Mouse (Mus musculus): ENCODE results near the gene Acoxl.

Acoxl gene

DNA sequence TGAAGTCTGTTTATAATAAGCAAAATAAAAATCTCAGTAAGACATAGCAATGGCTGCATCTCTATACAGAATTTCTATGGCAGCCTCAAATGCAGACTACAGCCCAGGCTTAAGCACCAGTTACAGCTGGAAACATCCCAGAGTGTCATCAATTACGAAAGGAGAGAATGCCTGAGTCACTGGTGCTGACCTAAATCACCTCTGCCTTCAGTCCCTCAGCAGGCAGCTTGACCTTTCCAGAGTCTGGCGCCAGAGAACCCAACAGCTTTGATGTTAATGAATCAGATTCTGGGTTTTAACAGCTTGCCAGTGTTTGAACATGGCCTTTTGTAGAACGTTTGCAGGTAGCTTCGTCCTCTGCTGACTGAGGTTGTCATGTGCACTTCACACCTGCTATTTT is 193.4 kb downstream of the Acoxl start:
- in situ Hi-C loops (cut with MboI) = no loop called here

DNA sequence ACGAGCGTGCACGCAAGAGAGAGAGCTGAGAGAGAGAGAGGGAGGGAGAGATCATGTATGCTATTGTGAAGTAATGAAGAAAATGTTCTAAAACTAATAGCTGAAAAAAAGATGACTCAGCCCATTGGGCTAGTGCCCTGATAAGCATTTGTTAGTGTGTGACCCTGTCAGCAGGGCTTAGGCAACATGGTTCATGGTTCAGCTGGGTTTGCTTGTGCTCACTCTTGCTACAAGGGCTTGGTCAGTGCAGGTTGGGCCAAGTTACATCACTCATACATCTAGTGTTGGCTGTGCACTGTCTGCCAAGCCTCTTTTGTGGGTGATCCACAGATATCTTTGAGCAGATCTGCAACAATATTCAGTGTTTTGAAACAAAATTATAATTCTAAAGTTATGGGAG is 194.8 kb downstream of the Acoxl start:
- in situ Hi-C loops (cut with MboI) = no loop called here

DNA sequence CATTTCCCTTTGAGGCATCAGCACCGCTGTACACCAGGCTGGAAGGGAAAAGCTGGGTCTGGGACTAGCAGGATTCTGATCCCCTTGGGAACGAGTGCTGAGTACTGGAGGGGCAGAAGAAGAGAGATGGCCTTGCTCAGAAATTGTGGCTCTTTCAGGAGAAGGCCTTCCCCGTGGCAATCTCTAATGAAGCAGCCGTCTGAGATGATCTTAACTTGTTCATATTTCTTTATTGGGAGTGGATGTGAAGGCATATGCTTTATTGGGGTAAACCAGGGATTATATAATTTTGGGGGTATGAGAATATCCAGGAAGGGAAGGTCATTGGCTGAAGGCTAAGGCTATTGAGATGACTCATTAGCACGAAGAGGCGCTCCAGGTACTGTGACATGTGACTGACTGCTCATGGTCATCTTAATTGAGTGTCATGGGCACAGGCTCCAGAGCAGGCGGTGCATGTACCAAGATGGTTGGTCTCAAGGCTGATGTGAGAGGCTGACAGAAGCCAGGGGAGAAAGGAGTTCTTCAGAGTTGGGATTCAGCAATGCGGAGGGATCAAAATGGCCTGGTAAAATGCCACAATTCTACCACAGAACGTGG is 195.5 kb downstream of the Acoxl start:
- in situ Hi-C loops (cut with MboI) = no loop called here

DNA sequence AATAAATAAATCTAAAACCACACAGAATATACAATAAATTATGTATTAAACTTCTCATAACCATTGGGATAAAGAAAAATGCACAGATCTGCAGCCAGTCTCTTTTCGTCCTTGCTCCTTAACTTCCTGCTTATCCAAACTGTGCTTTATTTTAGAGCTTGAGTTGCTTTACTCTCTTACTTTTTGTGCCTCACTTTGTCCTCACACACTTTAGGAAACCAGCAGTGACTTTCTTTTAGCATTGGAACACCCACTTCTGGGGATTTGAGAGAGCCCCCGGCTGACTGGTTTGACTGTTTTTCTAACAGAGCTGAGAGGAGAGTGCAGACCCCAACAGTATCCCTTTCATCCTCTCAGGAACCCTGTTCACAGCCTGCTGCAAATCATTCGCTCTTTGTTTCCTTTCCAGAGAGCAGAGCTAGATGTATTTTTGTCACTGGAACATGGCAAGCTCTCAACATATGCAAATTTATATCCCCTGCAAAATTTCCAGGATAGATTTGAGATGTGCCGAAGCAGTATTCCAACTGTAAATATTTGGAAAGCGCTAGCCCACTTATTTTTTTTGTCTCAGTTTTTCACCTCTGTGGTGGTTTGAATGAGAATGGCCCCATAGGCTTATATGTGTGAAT is 199.7 kb downstream of the Acoxl start:
- in situ Hi-C loops (cut with MboI) = no loop called here

DNA sequence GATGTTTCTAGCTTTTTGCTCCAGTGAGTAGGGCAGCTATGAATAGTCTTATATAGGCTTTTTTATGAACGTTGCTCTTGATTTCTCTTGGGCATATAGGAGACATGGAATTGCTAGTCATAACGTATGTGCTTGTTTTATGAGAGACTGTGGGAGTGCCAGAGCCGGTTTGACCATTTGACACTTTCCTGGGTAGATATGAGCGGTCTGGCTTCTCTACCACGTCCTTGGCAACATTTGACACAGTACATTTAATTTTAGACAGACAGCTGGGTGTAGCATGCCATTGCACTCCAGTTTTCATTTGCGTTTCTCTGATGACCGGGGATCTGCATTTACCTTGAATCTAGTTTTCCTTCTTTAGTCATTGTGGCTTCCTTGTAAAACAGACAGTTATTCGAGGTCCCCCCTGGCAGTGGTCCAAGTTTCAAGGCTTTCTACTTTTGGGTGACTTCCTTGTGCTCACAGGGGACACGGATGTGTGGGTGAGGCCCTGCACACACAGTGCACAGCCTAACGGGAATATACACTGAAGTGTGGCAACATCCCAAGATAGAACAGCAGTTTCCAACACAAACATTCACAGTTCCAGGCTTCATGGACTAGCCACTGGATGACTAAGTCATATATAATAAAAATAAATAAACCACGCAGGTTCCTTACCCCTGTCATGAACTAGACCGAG is 202.5 kb downstream of the Acoxl start:
- in situ Hi-C loops (cut with MboI) = no loop called here

DNA sequence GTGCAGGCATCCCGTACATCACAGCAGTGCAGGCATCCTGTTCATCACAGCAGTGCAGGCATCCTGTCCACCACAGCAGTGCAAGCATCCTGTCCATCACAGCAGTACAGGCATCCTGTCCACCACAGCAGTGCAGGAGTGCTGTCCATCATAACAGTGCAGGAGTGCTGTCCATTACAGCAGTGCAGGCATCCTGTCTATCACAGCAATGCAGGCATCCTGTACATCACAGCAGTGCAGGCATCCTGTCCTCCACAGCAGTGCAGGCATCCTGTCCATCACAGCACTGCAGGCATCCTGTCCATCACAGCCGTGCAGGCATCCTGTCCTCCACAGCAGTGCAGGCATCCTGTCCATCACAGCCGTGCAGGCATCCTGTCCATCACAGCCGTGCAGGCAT is 207.8 kb downstream of the Acoxl start:
- in situ Hi-C loops (cut with MboI) = no loop called here

DNA sequence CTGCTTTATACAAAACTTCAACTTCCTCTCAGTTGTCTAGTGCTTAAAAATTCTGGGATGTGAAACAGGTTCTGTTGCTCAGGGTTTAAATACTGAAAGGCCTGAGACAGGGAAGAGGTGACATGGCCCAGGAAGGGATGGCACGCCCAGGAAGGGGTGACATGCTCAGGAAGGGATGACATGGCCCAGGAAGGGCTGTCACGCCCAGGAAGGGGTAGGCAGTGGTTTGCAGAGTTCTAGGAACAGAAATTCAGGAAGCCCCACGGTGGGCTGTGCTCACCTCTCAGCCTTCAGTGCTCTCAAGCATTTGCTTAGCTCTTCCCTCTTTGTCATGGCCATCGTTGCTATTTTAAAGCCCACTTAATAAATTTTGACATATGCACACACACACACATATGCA is 216.2 kb downstream of the Acoxl start:
- in situ Hi-C loops (cut with MboI) = no loop called here

DNA sequence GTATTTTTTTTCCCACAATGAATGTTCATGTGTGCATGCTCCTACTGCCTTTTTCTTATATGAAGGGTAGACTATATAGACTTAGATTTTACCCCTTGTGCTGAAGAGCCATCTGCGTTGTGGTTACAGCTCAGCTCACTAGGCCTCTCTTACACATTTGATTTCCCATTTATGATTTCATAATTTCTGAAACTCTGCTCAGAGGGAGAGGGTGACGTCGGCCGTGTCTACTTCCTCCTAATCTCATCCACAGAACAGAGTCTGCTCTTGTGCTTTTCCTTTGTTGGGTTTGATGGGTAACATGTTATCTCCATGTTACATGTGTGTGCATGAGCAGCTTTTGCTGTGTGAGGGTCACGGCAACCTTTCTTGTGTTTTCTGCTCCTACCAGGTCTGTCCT is 219.2 kb downstream of the Acoxl start:
- in situ Hi-C loops (cut with MboI) = no loop called here

DNA sequence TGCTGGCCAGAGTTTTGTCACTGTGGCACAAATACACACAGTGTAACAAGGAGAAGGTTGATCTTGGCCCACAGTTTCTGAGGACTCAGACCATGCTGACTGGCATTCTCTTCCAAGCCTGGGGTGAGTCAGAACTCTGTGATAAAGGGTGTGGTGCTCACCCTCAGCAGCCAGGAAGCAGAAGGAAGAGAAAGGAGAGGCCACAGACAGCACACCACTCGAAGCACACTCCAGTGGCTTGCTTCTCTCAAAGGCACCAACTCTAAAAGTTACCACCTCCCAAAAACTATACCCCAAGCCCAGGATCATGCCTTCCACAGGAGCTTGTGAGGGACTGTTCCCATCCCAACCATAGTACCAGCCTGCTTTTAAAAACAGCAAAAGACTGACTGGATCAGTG is 220.0 kb downstream of the Acoxl start:
- in situ Hi-C loops (cut with MboI) = no loop called here

DNA sequence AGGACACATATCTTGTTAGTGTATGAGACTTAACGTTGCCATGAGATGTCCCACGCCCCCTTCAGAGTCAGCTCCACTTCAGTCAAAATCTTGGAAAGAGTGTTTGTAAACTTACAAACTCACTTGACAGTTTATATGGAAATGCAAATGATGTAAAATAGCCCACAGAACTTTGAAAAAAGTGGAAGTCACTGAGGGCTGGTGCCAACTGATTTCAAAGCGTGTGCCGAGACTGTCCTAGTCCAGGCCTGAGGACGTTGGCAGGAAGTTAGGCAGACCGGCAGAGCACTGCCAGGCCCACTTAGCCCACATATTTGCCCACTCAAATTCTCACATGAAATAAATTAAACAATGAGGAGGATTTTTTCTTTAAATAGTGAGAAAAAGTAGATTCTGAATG is 221.5 kb downstream of the Acoxl start:
- in situ Hi-C loops (cut with MboI) = no loop called here

DNA sequence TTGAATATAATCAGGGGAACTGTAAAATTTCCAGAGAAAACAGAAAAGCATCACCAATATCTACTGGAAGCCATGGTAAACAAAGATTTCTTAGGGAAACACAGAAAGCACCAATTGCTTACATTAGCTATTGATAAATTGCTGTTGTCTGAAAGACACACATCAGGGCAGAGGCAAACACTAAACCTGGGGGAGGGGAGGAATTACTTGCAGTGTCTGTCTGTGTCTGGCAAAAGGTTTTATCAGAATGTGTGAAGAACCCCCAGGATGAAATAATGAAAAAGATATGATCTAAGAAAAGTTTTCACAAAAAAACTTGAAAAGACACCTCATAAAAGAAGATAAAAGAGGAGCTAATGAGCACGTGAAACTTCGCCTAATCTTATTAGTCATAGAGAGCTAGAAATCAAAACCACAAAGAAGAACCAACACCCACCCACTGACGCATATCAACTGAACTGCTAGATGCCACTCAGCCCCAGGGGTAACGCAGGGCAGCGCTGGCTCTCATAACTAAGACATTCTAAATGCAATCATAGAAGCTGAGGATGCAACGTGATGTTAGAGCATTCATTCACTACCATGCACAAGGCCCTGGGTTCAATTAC is 222.1 kb downstream of the Acoxl start:
- in situ Hi-C loops (cut with MboI) = no loop called here

DNA sequence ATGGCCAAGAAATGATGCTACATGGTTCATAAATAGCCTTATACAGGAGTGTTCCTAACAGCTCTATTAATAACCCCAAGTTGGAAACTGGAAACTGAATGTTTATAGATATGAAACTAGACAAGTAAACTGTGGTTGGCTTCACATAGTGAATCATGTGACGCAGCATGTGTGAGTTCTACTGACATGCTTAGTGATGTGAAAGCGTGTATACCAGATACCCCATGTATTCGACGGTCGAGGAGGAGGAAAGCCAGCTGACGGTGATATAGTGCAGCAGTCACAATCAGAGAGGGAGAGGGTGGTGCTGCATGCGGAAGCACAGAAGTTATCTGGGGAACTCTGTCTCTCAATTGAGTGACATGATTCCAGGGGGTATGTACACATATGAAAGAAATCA is 222.8 kb downstream of the Acoxl start:
- in situ Hi-C loops (cut with MboI) = no loop called here

DNA sequence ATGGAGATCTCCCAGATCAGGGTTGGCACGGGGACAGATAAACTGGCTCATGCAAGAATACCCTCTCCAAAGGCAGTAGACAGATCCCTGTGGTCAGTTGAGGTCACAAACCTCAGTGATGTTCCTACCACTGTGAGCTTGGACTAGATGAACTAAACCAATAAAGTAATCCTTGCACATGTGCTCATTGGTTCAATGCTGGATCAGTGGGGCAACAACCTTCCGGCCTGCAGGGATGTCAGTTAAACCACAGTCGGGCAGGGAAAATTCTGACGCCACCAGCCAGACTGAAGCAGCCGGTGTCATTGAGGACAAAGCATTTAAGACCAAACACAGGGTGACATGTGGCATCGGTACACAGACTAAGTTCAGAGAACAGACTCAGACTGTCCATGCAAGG is 224.1 kb downstream of the Acoxl start:
- in situ Hi-C loops (cut with MboI) = no loop called here

DNA sequence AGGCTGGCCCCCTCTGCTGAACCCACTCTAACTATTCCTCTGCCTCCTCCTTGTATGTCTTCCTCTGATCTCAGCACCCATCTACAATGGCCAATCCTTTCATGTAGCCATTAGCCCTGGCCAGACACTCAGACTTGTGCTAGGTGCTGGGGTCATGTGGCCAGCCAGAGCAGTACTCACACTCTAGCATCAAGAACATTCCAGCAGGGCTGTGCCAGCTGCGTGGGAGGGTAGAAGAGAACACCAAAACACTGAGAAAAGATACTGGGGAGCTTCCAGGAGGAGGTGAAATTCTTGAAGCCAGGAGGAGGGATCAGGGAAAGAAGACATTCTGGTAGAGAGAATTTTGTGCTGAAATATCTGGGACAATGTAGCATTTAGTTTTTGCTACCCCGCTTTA is 226.3 kb downstream of the Acoxl start:
- in situ Hi-C loops (cut with MboI) = no loop called here

DNA sequence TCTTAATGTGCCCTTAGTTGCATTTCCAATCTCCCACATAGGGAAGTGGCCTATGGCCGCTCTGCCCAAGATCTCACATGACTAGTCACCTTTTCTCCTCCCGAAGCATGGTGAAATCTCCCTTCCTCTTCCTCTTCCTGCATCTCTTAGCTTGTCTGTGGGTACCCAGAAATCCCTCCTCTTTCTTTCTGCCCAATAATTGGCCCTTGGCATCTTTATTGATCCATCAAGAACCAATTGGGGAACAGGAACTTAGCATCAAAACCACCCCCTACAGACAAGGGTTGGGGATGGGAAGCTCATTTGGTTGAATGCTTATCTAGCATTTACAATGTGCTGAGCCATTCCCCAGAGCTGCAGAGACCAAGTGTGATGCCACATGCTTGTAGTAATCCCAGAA is 226.9 kb downstream of the Acoxl start:
- in situ Hi-C loops (cut with MboI) = no loop called here

DNA sequence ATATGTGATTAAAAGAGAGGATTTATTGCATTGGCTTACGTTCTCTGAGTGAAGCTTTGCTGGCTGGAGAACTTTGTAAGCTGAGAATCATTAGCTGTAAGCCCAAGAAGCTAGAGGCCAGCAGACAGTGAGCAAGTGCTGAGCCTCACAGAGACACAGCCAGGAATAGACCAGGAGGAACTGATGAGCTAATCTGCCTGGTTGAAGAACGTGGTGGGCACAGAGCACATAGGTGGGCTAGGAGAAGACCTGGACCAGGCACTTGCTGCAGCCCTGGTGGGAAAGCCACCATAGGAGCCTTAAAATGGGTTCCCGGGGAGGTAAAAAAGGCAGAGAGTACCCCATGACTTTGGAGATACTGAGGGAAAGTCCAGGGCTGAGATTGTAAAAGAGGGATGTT is 228.5 kb downstream of the Acoxl start:
- in situ Hi-C loops (cut with MboI) = no loop called here

DNA sequence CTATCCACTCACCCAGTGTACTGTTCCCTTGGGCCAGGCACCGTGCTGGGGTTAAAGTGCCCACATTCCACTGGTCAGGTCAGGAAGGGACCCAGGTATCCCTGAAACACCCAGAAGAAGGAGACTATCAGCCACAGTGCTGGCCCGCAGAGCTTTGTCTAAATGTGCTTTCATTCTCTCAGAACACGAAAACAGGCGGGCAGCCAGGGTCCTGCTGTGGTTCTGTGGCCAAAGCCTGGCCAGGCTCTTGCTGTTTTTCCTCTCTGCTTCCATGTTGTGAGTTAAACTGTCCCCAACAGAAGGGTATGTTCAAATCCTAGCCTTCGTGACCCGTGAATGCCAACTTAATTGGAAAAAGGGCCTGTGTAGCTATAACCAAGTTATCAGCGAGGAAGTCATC is 228.9 kb downstream of the Acoxl start:
- in situ Hi-C loops (cut with MboI) = no loop called here

DNA sequence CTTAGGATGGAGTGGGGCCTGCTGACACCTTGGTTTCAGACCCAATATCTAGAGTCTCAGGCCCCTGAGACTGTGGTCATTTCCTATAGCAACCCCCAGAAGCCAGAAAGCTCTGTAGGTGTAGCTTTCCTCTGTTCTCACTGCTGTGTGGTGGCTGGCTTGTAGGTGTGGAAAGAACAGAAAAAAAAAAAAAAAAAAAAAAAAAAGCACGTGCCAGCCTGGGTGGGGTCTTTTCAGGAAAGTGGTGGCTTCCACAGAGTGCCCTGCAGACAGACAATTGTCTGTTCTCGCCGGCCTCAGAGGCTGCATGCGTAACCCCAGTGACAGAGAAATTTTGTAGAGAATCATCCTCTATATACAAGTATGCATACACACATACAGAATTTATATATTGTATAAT is 229.5 kb downstream of the Acoxl start:
- in situ Hi-C loops (cut with MboI) = no loop called here

DNA sequence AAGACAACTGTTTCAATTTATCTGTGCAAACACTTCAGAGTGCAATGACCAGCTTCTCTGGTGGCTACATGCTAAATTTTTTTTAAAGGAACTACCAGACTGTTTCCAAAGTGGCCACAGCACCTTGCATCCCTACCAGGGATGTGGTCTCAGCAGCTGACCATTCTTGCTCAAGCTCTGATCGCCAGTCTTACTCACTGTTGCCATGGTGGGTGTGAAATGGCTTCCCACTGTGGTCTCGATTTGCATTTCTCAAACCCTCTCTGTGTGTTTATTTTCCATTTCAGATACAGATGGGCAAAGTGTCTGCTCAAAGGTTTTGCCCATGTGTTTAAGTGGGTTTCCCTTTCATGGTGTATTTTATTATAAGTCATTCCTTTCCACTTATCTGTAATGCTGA is 230.3 kb downstream of the Acoxl start:
- in situ Hi-C loops (cut with MboI) = no loop called here

DNA sequence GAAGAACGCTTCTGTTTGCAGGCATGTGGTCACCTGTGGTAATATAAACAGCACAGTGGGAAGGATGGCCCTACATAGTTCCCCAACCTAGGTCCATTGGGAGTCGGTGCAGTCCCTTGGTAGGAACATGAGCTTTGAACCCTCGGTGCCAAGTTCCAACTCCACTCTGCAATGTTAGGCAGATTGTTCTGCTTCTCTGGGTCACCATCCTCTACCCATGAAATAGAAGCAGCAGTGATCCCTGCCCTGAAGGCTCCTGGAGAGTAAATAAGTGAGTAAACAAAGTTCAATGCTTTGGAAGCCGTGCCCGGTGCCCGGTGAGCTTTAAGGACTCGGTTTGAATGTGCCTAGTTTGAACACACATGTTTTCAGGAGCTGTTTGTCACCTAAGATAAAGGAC is 233.1 kb downstream of the Acoxl start:
- in situ Hi-C loops (cut with MboI) = no loop called here

DNA sequence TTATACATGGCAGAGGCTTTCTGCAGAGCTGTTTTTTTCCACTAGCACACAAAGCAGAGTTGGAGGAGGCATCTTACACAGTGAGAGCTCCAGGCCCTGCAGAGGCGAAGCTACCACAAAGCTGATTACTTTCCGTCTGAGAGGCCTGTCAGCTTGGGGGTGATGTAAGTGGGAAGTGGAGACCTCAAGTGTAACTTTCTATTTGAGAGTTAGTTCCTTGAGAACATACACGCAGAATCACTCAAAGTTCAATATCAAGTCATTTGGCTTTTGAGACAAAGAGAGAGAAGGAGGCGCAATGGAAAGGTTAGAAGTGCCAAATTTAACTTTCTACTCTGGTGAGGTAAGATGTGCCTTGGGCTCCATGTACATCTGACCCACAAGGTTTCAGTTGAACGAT is 234.3 kb downstream of the Acoxl start:
- in situ Hi-C loops (cut with MboI) = no loop called here

DNA sequence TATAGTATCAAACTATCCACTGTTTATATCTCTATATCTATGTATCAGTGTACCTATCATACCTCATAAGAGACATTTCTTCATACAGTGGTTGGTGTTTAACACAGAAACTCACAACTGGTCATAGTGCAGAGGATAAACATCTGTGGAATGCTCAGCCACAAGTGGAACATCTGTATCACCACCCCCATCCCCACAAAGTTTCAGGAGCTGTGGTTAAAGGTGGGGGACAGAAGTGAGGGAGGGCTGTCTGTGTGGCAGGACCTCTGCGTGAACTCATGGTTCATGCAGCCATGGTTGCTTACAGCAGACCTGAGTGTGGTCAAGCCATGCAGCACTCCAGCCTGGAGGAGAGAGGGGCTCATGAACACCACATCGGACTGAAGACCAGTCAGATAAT is 234.9 kb downstream of the Acoxl start:
- in situ Hi-C loops (cut with MboI) = no loop called here

DNA sequence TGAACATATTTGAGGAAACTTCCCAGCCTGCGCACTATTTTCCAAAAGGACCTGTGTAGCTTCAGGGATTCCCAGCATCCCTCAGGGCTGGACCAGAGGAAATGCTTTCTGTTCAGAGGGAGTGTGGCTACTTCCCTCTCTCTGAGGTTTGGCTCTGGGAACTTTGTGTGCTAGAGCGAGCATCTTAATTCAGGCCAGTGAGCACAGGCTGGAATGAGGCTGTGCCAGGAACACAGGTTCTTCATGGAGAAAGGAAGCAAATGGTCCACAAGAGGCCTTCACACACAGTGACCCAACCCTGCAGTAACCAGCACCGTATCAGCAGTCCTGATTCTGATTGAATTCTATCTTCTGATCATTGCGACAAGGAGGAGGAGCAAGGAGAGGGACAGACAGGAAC is 238.3 kb downstream of the Acoxl start:
- in situ Hi-C loops (cut with MboI) = no loop called here

Data from mature B cell (primary cell).